Mouse (Mus musculus): Measurements from ENCODE around the gene Taar1. TPM values are rescaled to one million over a fixed set of nuclear protein-coding genes. Genes with fewer than 3 reads are reported as not detected.

The Taar1 gene
- polyA plus RNA-seq, 1 experiment from 2014 or later, result not detected

DNA sequence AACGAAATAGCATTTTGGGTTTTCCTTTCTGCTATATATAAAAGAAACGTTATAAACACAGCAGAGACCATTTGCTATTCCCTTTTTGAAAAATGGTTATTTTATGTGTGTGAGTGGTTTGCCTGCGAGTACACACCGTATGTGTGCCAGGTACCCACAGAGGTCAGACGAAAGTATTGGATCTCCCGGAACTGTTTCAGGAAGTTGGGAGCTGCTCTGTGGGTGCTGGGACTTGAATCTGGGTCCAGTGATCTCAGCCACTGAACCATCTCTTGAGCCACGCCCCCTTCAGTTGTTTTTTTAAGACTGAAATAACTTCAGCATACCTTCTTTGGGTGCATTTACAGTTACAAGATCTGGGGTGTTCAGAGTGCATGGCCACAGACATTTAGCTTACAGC, 24.8 kb upstream of the Taar1 start:
- H3K27me3 ChIP-seq (ENCODE audit: control insufficient read depth, insufficient read depth, low read length), result no peaks in the 10 kb centered on the region
- H3K4me3 ChIP-seq (ENCODE audit: low read depth, low read length), result no peak overlapping the region
- no peak for TF ChIP-seq EP300 (optimal IDR thresholded peaks at IDR 0.05)
- TF ChIP-seq CTCF (IDR thresholded peaks at IDR 0.05; ENCODE audit: low read depth), result no peak
- H3K9me3 ChIP-seq (ENCODE audit: control insufficient read depth, low read length), result no peaks in the 10 kb centered on the region
- no peaks in the 10 kb centered on the region for H3K4me1 ChIP-seq (replicated peaks; ENCODE audit: control insufficient read depth, insufficient read depth)
- H3K27ac ChIP-seq (replicated peaks), result no peak overlapping the region
- no peaks in the 10 kb centered on the region for H3K36me3 ChIP-seq (ENCODE audit: control insufficient read depth, insufficient read depth, low read length)
- 60% methylated on average over 7 of the region's 7 CpGs for WGBS
- H3K9ac ChIP-seq (ENCODE audit: low read length), result no peak overlapping the region
- ATAC-seq (ENCODE audit: low FRiP score, low TSS enrichment), result no peak
- no peak for DNase-seq (ENCODE audit: low spot score)
- H3K4me2 ChIP-seq (replicated peaks; ENCODE audit: low read depth), result peak overlapping the region; percentile 61

- no peaks in the 10 kb centered on the region for H3K36me3 ChIP-seq (ENCODE audit: control insufficient read depth, insufficient read depth, low read length)
- H3K9me3 ChIP-seq (ENCODE audit: control insufficient read depth, low read length), result no peaks in the 10 kb centered on the region
- DNase-seq (ENCODE audit: low spot score), result no peak
- no peak overlapping the region for H3K4me3 ChIP-seq (ENCODE audit: low read depth, low read length)
- no peaks in the 10 kb centered on the region for H3K27me3 ChIP-seq (ENCODE audit: control insufficient read depth, insufficient read depth, low read length)
- H3K4me1 ChIP-seq (replicated peaks; ENCODE audit: control insufficient read depth, insufficient read depth), result no peaks in the 10 kb centered on the region
- no peak overlapping the region for H3K27ac ChIP-seq (replicated peaks)
- WGBS, result 90% methylated on average over 3 of the region's 3 CpGs
- no peak for TF ChIP-seq EP300 (optimal IDR thresholded peaks at IDR 0.05)
- TF ChIP-seq CTCF (IDR thresholded peaks at IDR 0.05; ENCODE audit: low read depth), result no peak
- H3K4me2 ChIP-seq (replicated peaks; ENCODE audit: low read depth), result no peak overlapping the region
- no peak for ATAC-seq (ENCODE audit: low FRiP score, low TSS enrichment)
- no peak overlapping the region for H3K9ac ChIP-seq (ENCODE audit: low read length)
Measured at GRCm38 (mm10) chr10:23901119-23901518, 19.0 kb upstream of the Taar1 start.

DNA sequence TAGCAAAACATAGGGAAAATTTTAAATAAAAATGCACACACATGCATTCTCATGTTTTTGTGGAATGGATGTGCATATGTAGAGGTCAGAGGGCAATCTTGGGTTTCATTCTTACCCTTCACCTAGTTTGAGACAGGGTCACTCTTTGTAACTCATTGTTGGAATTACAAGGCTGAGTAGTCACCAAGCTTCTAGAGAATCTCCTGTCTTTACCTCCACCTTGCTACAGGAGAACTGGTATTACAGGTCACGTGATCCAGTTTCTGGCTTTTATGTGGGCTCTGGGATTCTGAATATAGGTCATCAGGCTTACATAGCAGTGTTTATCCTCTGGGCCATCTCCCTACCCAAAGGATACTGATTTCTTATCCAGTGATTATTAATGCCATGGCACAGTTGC, 14.5 kb upstream of the Taar1 start:
- no peaks in the 10 kb centered on the region for H3K36me3 ChIP-seq (ENCODE audit: control insufficient read depth, insufficient read depth, low read length)
- H3K27ac ChIP-seq (replicated peaks), result no peak overlapping the region
- no peak overlapping the region for H3K9ac ChIP-seq (ENCODE audit: low read length)
- no peak for ATAC-seq (ENCODE audit: low FRiP score, low TSS enrichment)
- no peak overlapping the region for H3K4me2 ChIP-seq (replicated peaks; ENCODE audit: low read depth)
- H3K4me1 ChIP-seq (replicated peaks; ENCODE audit: control insufficient read depth, insufficient read depth), result no peaks in the 10 kb centered on the region
- WGBS, result 72% methylated on average over 1 of the region's 1 CpGs
- no peaks in the 10 kb centered on the region for H3K9me3 ChIP-seq (ENCODE audit: control insufficient read depth, low read length)
- TF ChIP-seq EP300 (optimal IDR thresholded peaks at IDR 0.05), result no peak
- no peak for TF ChIP-seq CTCF (IDR thresholded peaks at IDR 0.05; ENCODE audit: low read depth)
- H3K4me3 ChIP-seq (ENCODE audit: low read depth, low read length), result no peak overlapping the region
- DNase-seq (ENCODE audit: low spot score), result no peak
- H3K27me3 ChIP-seq (ENCODE audit: control insufficient read depth, insufficient read depth, low read length), result no peaks in the 10 kb centered on the region

- 55% methylated on average over 3 of the region's 3 CpGs for WGBS
Measured at GRCm38 (mm10) chr10:23922468-23922867, 2.3 kb downstream of the Taar1 start.

GRCm38 (mm10) chr10:23923941-23924340, 3.8 kb downstream of the Taar1 start:
- H3K4me1 ChIP-seq (replicated peaks; ENCODE audit: control insufficient read depth, insufficient read depth), result no peaks in the 10 kb centered on the region
- no peak overlapping the region for H3K4me2 ChIP-seq (replicated peaks; ENCODE audit: low read depth)
- no peak overlapping the region for H3K9ac ChIP-seq (ENCODE audit: low read length)
- H3K27me3 ChIP-seq (ENCODE audit: control insufficient read depth, insufficient read depth, low read length), result no peaks in the 10 kb centered on the region
- H3K27ac ChIP-seq (replicated peaks), result no peak overlapping the region
- no peaks in the 10 kb centered on the region for H3K9me3 ChIP-seq (ENCODE audit: control insufficient read depth, low read length)
- TF ChIP-seq EP300 (optimal IDR thresholded peaks at IDR 0.05) (no peak), CTCF (IDR thresholded peaks at IDR 0.05; ENCODE audit: low read depth) (no peak)
- no peak for ATAC-seq (ENCODE audit: low FRiP score, low TSS enrichment)
- H3K4me3 ChIP-seq (ENCODE audit: low read depth, low read length), result no peak overlapping the region
- WGBS, result 81% methylated on average over 2 of the region's 2 CpGs
- no peaks in the 10 kb centered on the region for H3K36me3 ChIP-seq (ENCODE audit: control insufficient read depth, insufficient read depth, low read length)
- DNase-seq (ENCODE audit: low spot score), result no peak

More at GRCm38 (mm10) chr10:23922468-23922867, 2.3 kb downstream of the Taar1 start:
- Histone ChIP-seq H3K4me2 (replicated peaks; ENCODE audit: low read depth) (no peak overlapping the region), H3K9ac (ENCODE audit: low read length) (no peak overlapping the region), H3K27ac (replicated peaks) (no peak overlapping the region), H3K9me3 (ENCODE audit: control insufficient read depth, low read length) (no peaks in the 10 kb centered on the region), H3K36me3 (ENCODE audit: control insufficient read depth, insufficient read depth, low read length) (no peaks in the 10 kb centered on the region), H3K4me3 (ENCODE audit: low read depth, low read length) (no peak overlapping the region), H3K4me1 (replicated peaks; ENCODE audit: control insufficient read depth, insufficient read depth) (no peaks in the 10 kb centered on the region), H3K27me3 (ENCODE audit: control insufficient read depth, insufficient read depth, low read length) (no peaks in the 10 kb centered on the region)
- ATAC-seq (ENCODE audit: low FRiP score, low TSS enrichment) (no peak), DNase-seq (ENCODE audit: low spot score) (no peak)
- TF ChIP-seq CTCF (IDR thresholded peaks at IDR 0.05; ENCODE audit: low read depth), result no peak
- TF ChIP-seq EP300 (optimal IDR thresholded peaks at IDR 0.05), result no peak

DNA sequence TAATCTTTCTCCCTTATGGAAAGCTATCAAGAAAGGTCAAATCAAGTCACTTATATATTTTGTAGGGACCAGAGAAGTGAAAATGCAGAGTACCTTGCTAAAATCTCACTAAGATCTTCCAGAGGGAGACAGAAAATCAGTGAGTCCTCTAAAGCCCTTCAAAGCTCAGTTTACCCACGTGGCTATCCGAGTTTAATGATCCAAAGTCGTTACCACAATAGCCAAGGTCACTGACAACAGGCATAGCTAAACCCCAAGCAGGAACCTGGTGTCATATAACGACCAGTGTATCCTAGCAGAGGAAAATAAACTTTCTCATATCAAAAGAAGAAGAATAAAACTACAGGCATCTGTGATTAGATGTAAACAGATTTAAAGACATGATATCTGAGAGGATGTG, 17.5 kb downstream of the Taar1 start:
- H3K36me3 ChIP-seq (ENCODE audit: control insufficient read depth, insufficient read depth, low read length), result no peaks in the 10 kb centered on the region
- DNase-seq (ENCODE audit: low spot score) (no peak), ATAC-seq (ENCODE audit: low FRiP score, low TSS enrichment) (no peak)
- H3K4me1 ChIP-seq (replicated peaks; ENCODE audit: control insufficient read depth, insufficient read depth), result no peaks in the 10 kb centered on the region
- TF ChIP-seq EP300 (optimal IDR thresholded peaks at IDR 0.05), result no peak
- TF ChIP-seq CTCF (IDR thresholded peaks at IDR 0.05; ENCODE audit: low read depth), result no peak
- 39% methylated on average over 4 of the region's 4 CpGs for WGBS
- H3K27ac ChIP-seq (replicated peaks), result no peak overlapping the region
- no peak overlapping the region for H3K4me2 ChIP-seq (replicated peaks; ENCODE audit: low read depth)
- H3K4me3 ChIP-seq (ENCODE audit: low read depth, low read length), result no peak overlapping the region
- H3K27me3 ChIP-seq (ENCODE audit: control insufficient read depth, insufficient read depth, low read length), result no peaks in the 10 kb centered on the region
- no peaks in the 10 kb centered on the region for H3K9me3 ChIP-seq (ENCODE audit: control insufficient read depth, low read length)
- no peak overlapping the region for H3K9ac ChIP-seq (ENCODE audit: low read length)
